Mouse (Mus musculus): Measurements from ENCODE around the gene Olfr1162. TPM values are rescaled to one million over a fixed set of nuclear protein-coding genes. Genes with fewer than 3 reads are reported as not detected.
"Not testable (repeated sequence)": the region's sequence is repeated elsewhere in the genome, so short reads cannot be mapped to it uniquely, and the experiment has no call there.

Gene Olfr1162
- not detected in 2 replicates for polyA plus RNA-seq (2012; rRNA removed)

DNA sequence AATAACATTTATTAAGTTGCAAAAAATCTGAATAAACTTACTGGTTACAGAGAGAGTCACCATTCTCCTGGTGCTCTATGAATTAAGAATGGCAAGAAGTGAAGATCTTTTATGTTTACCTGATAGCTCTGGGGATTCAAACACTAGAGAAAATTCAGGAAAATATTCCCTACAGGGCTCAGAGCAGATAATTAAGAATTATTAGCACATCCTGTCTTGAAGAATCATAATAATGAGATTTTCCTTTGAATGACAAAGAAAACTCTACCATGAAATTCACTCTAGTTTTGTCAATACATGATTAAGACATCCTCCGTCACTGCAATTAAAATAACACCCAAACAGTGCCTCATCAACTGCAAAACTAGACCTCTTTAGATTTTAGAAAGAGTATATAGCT is at the start of gene Olfr1162:
Gene Olfr1162, minus strand, starts transcription at position 101 of the 400 bp plus-strand sequence.
- DNase-seq = no peak
- no peak for TF ChIP-seq POLR2A (IDR thresholded peaks at IDR 0.05; ENCODE audit: control insufficient read depth, extremely low read depth, insufficient read depth, low read length, poor library complexity)
- Histone ChIP-seq H3K4me3 (ENCODE audit: control insufficient read depth, insufficient read depth, low read length) (no peak within 1 kb of the TSS), H3K27ac (ENCODE audit: control insufficient read depth, insufficient read depth, low read length) (no peak within 1 kb of the TSS), H3K4me1 (replicated peaks; ENCODE audit: control insufficient read depth, insufficient read depth, low read length) (no peaks in the 10 kb centered on the region), H3K36me3 (ENCODE audit: control insufficient read depth, insufficient read depth, low read length) (no peaks in the 10 kb centered on the region), H3K27me3 (ENCODE audit: control insufficient read depth, insufficient read depth, low read length) (no peaks in the 10 kb centered on the region)
- WGBS = 84% methylated on average over 1 of the region's 1 CpGs

GRCm38 (mm10) chr2:88093866-88094265 is 42.9 kb upstream of the Olfr1162 start, which contains the start of gene Olfr1164:
Gene Olfr1164, minus strand, starts transcription at chr2:88093966.
- no peak for TF ChIP-seq CTCF (IDR thresholded peaks at IDR 0.05; ENCODE audit: borderline replicate concordance, control insufficient read depth, extremely low read depth, insufficient read depth, low read length, poor library complexity)
- TF ChIP-seq POLR2A (IDR thresholded peaks at IDR 0.05; ENCODE audit: control insufficient read depth, extremely low read depth, insufficient read depth, low read length, poor library complexity) = no peak
- Histone ChIP-seq H3K4me1 (replicated peaks; ENCODE audit: control insufficient read depth, insufficient read depth, low read length) (no peaks in the 10 kb centered on the region), H3K4me3 (ENCODE audit: control insufficient read depth, insufficient read depth, low read length) (no peak within 1 kb of the TSS), H3K27ac (ENCODE audit: control insufficient read depth, insufficient read depth, low read length) (no peak within 1 kb of the TSS), H3K36me3 (ENCODE audit: control insufficient read depth, insufficient read depth, low read length) (no peaks in the 10 kb centered on the region), H3K27me3 (ENCODE audit: control insufficient read depth, insufficient read depth, low read length) (no peaks in the 10 kb centered on the region)
- 78% methylated on average over 4 of the region's 4 CpGs for WGBS
- no peak for DNase-seq

GRCm38 (mm10) chr2:88071730-88072129 is 20.8 kb upstream of the Olfr1162 start, which contains the start of gene Olfr1163:
Gene Olfr1163, minus strand, starts transcription at chr2:88071830.
- no peak for DNase-seq
- Histone ChIP-seq H3K4me1 (replicated peaks; ENCODE audit: control insufficient read depth, insufficient read depth, low read length) (no peaks in the 10 kb centered on the region), H3K27ac (ENCODE audit: control insufficient read depth, insufficient read depth, low read length) (no peak within 1 kb of the TSS), H3K27me3 (ENCODE audit: control insufficient read depth, insufficient read depth, low read length) (no peaks in the 10 kb centered on the region), H3K4me3 (ENCODE audit: control insufficient read depth, insufficient read depth, low read length) (no peak within 1 kb of the TSS), H3K36me3 (ENCODE audit: control insufficient read depth, insufficient read depth, low read length) (no peaks in the 10 kb centered on the region)
- TF ChIP-seq CTCF (IDR thresholded peaks at IDR 0.05; ENCODE audit: borderline replicate concordance, control insufficient read depth, extremely low read depth, insufficient read depth, low read length, poor library complexity) (no peak), POLR2A (IDR thresholded peaks at IDR 0.05; ENCODE audit: control insufficient read depth, extremely low read depth, insufficient read depth, low read length, poor library complexity) (no peak)

DNA sequence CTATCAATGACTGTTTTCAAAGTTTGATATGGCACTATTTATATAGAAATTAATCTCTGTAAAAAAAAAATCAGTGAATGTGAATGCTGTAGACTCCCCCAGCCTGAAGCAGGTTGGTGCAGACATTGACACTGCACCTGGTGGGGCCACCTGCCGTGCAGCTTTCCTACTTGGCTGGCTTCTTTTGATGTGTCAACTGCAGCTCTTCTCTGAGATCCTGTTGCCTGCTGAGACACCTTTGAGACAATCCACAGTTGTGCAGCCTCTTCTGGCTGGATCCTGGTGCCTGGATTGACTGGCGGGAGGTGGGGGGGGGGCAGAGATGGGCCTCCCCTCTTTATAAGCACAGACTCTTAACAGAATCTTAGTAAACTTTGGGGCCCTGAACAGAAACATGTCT is 12.7 kb upstream of the Olfr1162 start:
- H3K36me3 ChIP-seq (ENCODE audit: control insufficient read depth, insufficient read depth, low read length) = no peaks in the 10 kb centered on the region
- 87% methylated on average over 2 of the region's 2 CpGs for WGBS
- TF ChIP-seq CTCF (IDR thresholded peaks at IDR 0.05; ENCODE audit: borderline replicate concordance, control insufficient read depth, extremely low read depth, insufficient read depth, low read length, poor library complexity) = no peak
- TF ChIP-seq POLR2A (IDR thresholded peaks at IDR 0.05; ENCODE audit: control insufficient read depth, extremely low read depth, insufficient read depth, low read length, poor library complexity) = no peak

DNA sequence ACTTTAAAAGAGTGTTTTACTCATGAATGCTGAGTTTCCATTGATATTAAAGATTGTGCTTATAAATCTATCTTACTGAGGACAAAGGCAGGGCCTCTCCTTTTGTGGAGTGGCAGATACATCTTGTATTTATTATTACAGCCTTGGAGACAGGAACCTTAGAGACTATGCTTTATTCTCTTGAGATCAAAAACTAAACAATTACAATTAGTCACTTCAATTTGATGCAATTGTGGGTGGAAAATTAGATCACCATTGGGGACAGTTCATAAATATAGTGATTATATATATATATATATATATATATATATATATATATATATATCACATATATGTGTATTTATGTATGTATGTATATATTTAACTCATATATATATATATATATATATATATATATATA is 13.3 kb downstream of the Olfr1162 start, which contains the start of gene Olfr73:
Gene Olfr73, minus strand, starts transcription at position 101 of the 400 bp plus-strand sequence.
- no peaks in the 10 kb centered on the region for H3K36me3 ChIP-seq (ENCODE audit: control insufficient read depth, insufficient read depth, low read length)
- DNase-seq = no peak
- H3K27me3 ChIP-seq (ENCODE audit: control insufficient read depth, insufficient read depth, low read length) = no peaks in the 10 kb centered on the region
- H3K4me1 ChIP-seq (replicated peaks; ENCODE audit: control insufficient read depth, insufficient read depth, low read length) = no peaks in the 10 kb centered on the region
- no peak for TF ChIP-seq POLR2A (IDR thresholded peaks at IDR 0.05; ENCODE audit: control insufficient read depth, extremely low read depth, insufficient read depth, low read length, poor library complexity)
- TF ChIP-seq CTCF (IDR thresholded peaks at IDR 0.05; ENCODE audit: borderline replicate concordance, control insufficient read depth, extremely low read depth, insufficient read depth, low read length, poor library complexity) = no peak
- H3K27ac ChIP-seq (ENCODE audit: control insufficient read depth, insufficient read depth, low read length) = no peak within 1 kb of the TSS
- H3K4me3 ChIP-seq (ENCODE audit: control insufficient read depth, insufficient read depth, low read length) = no peak within 1 kb of the TSS

More for the DNA sequence above, 12.7 kb upstream of the Olfr1162 start:
- Histone ChIP-seq H3K27ac (ENCODE audit: control insufficient read depth, insufficient read depth, low read length) (no peak overlapping the region), H3K4me1 (replicated peaks; ENCODE audit: control insufficient read depth, insufficient read depth, low read length) (no peaks in the 10 kb centered on the region), H3K4me3 (ENCODE audit: control insufficient read depth, insufficient read depth, low read length) (no peak overlapping the region), H3K27me3 (ENCODE audit: control insufficient read depth, insufficient read depth, low read length) (no peaks in the 10 kb centered on the region)
- no peak for DNase-seq

DNA sequence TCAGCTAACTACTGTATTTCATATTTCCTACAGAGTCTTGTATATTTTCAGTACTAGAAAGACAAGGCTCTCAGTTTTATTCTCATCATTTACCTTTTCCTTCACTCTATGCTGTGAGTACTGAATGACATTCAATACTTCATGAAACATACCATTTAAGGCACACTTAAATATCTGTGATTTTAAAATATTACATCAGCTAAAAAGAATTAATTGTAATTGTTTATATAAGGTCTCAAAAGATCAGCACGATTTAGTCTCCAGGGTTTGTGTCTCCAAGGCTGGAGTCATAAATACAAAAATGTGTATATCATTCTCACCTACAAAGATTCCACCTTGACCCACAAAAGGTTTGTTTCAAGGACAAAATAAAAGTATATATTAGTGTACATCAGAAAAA is 28.5 kb downstream of the Olfr1162 start, which contains the start of gene Olfr1161:
Gene Olfr1161, plus strand, starts transcription at position 301 of the 400 bp plus-strand sequence.
- H3K4me1 ChIP-seq (replicated peaks; ENCODE audit: control insufficient read depth, insufficient read depth, low read length); H3K27ac ChIP-seq (ENCODE audit: control insufficient read depth, insufficient read depth, low read length); H3K27me3 ChIP-seq (ENCODE audit: control insufficient read depth, insufficient read depth, low read length); H3K4me3 ChIP-seq (ENCODE audit: control insufficient read depth, insufficient read depth, low read length); H3K36me3 ChIP-seq (ENCODE audit: control insufficient read depth, insufficient read depth, low read length); DNase-seq: not testable (repeated sequence)
- WGBS = 82% methylated on average over 1 of the region's 1 CpGs

DNA sequence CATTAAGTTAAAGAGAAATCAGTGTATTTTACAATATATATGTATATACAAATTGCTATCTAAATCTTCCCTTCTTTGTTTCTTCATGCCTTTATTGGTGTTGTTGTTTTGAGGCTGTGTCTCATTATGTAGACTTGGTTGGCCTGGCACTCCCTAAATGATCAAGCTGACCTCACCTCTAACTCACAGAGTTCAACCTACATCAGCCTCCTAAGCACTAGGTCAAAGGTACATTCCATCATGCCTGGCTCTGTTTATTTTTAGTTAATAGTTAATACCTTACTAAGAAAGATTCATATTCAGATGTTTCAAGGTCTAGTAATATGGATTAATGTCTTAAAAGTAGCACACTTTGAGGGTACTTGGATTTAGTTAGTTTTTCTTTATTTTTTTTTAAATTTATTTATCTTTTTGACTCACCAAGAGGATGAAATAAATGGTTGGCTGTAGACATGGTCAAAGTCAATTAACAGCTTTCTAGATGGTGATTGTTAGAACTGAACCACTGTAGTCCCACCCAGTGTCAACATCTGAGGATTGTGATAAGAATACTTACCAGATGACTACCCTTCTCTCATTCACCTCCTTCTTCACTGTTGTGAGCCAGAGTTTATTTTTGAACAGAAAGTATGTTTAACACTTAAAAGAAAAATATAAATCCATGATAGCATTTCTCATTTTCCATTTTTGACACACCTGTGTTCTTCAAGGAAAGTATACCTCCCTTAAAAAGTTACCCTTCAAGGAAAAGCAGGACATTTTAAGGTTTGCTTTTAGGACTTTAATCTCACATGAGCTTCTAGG is 43.2 kb downstream of the Olfr1162 start, which contains the start of gene Olfr1160:
Gene Olfr1160, minus strand, starts transcription at position 754 of the 804 bp plus-strand sequence.
- H3K27me3 ChIP-seq (ENCODE audit: control insufficient read depth, insufficient read depth, low read length) = no peaks in the 10 kb centered on the region
- TF ChIP-seq CTCF (IDR thresholded peaks at IDR 0.05; ENCODE audit: borderline replicate concordance, control insufficient read depth, extremely low read depth, insufficient read depth, low read length, poor library complexity) (no peak), POLR2A (IDR thresholded peaks at IDR 0.05; ENCODE audit: control insufficient read depth, extremely low read depth, insufficient read depth, low read length, poor library complexity) (no peak)
- no peak within 1 kb of the TSS for H3K27ac ChIP-seq (ENCODE audit: control insufficient read depth, insufficient read depth, low read length)
- no peaks in the 10 kb centered on the region for H3K4me1 ChIP-seq (replicated peaks; ENCODE audit: control insufficient read depth, insufficient read depth, low read length)
- H3K36me3 ChIP-seq (ENCODE audit: control insufficient read depth, insufficient read depth, low read length) = no peaks in the 10 kb centered on the region
- no peak for DNase-seq
- no peak within 1 kb of the TSS for H3K4me3 ChIP-seq (ENCODE audit: control insufficient read depth, insufficient read depth, low read length)

Other genes starting within 250 kb of the Olfr1162 start
- not detected in 2 replicates for gene Olfr1145, start 241.3 kb downstream of the Olfr1162 start, polyA plus RNA-seq (2012; rRNA removed)
- not detected in 2 replicates for gene Olfr1148, start 220.6 kb downstream of the Olfr1162 start, polyA plus RNA-seq (2012; rRNA removed)
- not detected in 2 replicates for gene Olfr1150-ps1, start 207.1 kb downstream of the Olfr1162 start, polyA plus RNA-seq (2012; rRNA removed)
- not detected in 2 replicates for gene Olfr1151, start 195.3 kb downstream of the Olfr1162 start, polyA plus RNA-seq (2012; rRNA removed)
- gene Olfr1152, start 184.6 kb downstream of the Olfr1162 start, polyA plus RNA-seq (2012; rRNA removed) = not detected in 2 replicates
- gene Olfr1153, start 156.2 kb downstream of the Olfr1162 start, polyA plus RNA-seq (2012; rRNA removed) = not detected in 2 replicates
- gene Olfr1154, start 146.0 kb downstream of the Olfr1162 start, polyA plus RNA-seq (2012; rRNA removed) = not detected in 2 replicates
- not detected in 2 replicates for gene Olfr1155, start 106.0 kb downstream of the Olfr1162 start, polyA plus RNA-seq (2012; rRNA removed)
- gene Olfr1156, start 98.0 kb downstream of the Olfr1162 start, polyA plus RNA-seq (2012; rRNA removed) = not detected in 2 replicates
- gene Olfr1157, start 82.8 kb downstream of the Olfr1162 start, polyA plus RNA-seq (2012; rRNA removed) = not detected in 2 replicates
- not detected in 2 replicates for gene Olfr74, start 76.5 kb downstream of the Olfr1162 start, polyA plus RNA-seq (2012; rRNA removed)
- not detected in 2 replicates for gene Olfr1158, start 61.0 kb downstream of the Olfr1162 start, polyA plus RNA-seq (2012; rRNA removed)
- not detected in 2 replicates for gene Olfr1160, start 42.9 kb downstream of the Olfr1162 start, polyA plus RNA-seq (2012; rRNA removed)
- gene Olfr1161, start 28.4 kb downstream of the Olfr1162 start, polyA plus RNA-seq (2012; rRNA removed) = not detected in 2 replicates
- gene Olfr73, start 13.4 kb downstream of the Olfr1162 start, polyA plus RNA-seq (2012; rRNA removed) = not detected in 2 replicates
- gene Olfr1163, start 20.7 kb upstream of the Olfr1162 start, polyA plus RNA-seq (2012; rRNA removed) = not detected in 2 replicates
- gene Olfr1164, start 42.8 kb upstream of the Olfr1162 start, polyA plus RNA-seq (2012; rRNA removed) = not detected in 2 replicates
- not detected in 2 replicates for gene Olfr1166, start 77.1 kb upstream of the Olfr1162 start, polyA plus RNA-seq (2012; rRNA removed)
- gene Olfr1167, start 104.1 kb upstream of the Olfr1162 start, polyA plus RNA-seq (2012; rRNA removed) = not detected in 2 replicates
- not detected in 2 replicates for gene Olfr1168, start 130.8 kb upstream of the Olfr1162 start, polyA plus RNA-seq (2012; rRNA removed)
- not detected in 2 replicates for gene Olfr1170, start 177.2 kb upstream of the Olfr1162 start, polyA plus RNA-seq (2012; rRNA removed)
- gene Olfr1173, start 228.7 kb upstream of the Olfr1162 start, polyA plus RNA-seq (2012; rRNA removed) = not detected in 2 replicates